Comparison of ENCODE assay signal across 10 mouse cellular contexts in genomic region chr17:12231087-12231486, GRCm38 (mm10).
"Had no signal": no experiment of that assay in that cellular context is flagged by ENCODE, and none has a peak within 500 bp of the region (broad histone marks: within the 10 kb centered on the region; RNA-seq: fewer than 3 reads in every experiment).

No protein-coding gene starts in this region.

- H3K27me3 ChIP-seq: limb, embryonic 12.5 days; liver, embryonic 13.5 days; neural tube, embryonic 12.5 days had no signal

- H3K4me1 ChIP-seq: liver, embryonic 13.5 days; neural tube, embryonic 12.5 days had no signal

- H3K4me2 ChIP-seq: limb, embryonic 12.5 days; liver, embryonic 13.5 days; neural tube, embryonic 12.5 days had no signal

- H3K9ac ChIP-seq: limb, embryonic 12.5 days; liver, embryonic 13.5 days; liver, postnatal 0 days; neural tube, embryonic 12.5 days had no signal

- H3K27ac ChIP-seq: limb, embryonic 12.5 days; liver, embryonic 13.5 days; neural tube, embryonic 12.5 days had no signal

- H3K9me3 ChIP-seq: limb, embryonic 12.5 days; liver, embryonic 13.5 days; neural tube, embryonic 12.5 days had no signal

- H3K4me3 ChIP-seq: limb, embryonic 12.5 days; liver, embryonic 13.5 days; neural tube, embryonic 12.5 days had no signal

- DNase-seq: kidney, postnatal 10 days; layer of hippocampus, adult 9-11 months; liver; liver, embryonic 13.5 days; liver, postnatal 0 days; midbrain, embryonic 14.5 days; thymus, adult 18-20 months; thymus, postnatal 14 days had no signal

- ATAC-seq: liver, postnatal 0 days had no signal
